Mouse (Mus musculus): ENCODE results near the gene Cpe. TPM values are rescaled to one million over a fixed set of nuclear protein-coding genes. Genes with fewer than 3 reads are reported as not detected.

The Cpe gene
- total and polyA plus RNA-seq, 2 experiments from 2014 or later = 149 to 247 TPM

- no peak overlapping the region for H3K4me3 ChIP-seq (ENCODE audit: low read depth, low read length)
- no peak overlapping the region for H3K4me2 ChIP-seq (ENCODE audit: low read depth, low read length)
- peaks cover 9% of the 10 kb centered on the region; the same call in 1 of the 2 replicates for H3K4me1 ChIP-seq (ENCODE audit: control insufficient read depth, insufficient read depth)
- H3K27ac ChIP-seq (ENCODE audit: low read depth) = no peak overlapping the region
- DNase-seq (ENCODE audit: low spot score) (no peak), ATAC-seq (ENCODE audit: insufficient read depth, low read depth) (no peak)
- no peaks in the 10 kb centered on the region for H3K27me3 ChIP-seq (ENCODE audit: control insufficient read depth, insufficient read depth, low read length)
- no peaks in the 10 kb centered on the region for H3K9me3 ChIP-seq (replicated peaks; ENCODE audit: control insufficient read depth, low read length)
- WGBS = 50% methylated on average over 3 of the region's 3 CpGs
- no peaks in the 10 kb centered on the region for H3K36me3 ChIP-seq (replicated peaks; ENCODE audit: control insufficient read depth, insufficient read depth, low read length)
- TF ChIP-seq EP300 (IDR thresholded peaks at IDR 0.05; ENCODE audit: low read depth) (no peak), CTCF (IDR thresholded peaks at IDR 0.05; ENCODE audit: low read depth) (no peak)
- H3K9ac ChIP-seq (replicated peaks; ENCODE audit: low read depth, low read length) = no peak overlapping the region
Observed at GRCm38 (mm10) chr8:64582887-64583286, 110.0 kb downstream of the Cpe start.

DNA sequence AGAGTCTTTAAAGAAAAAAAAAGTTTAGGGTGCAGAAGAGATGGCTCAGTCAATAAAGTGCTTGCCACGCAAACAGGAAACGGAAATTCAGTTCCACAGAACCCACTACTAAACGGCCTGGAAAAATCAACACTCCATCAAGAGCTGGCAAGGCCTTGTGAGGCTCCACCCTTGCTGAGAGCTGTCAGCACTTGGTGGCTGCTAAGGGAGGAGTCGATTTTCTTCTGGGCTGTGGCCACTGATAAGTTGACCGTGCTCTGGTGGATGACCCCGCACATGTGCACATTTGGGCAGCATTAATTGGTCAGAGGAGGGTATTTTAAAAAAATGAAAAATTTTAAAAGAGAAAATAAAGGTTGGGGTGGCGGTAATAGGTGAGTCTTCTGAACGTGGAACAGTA is 114.6 kb downstream of the Cpe start:
- H3K27ac ChIP-seq (ENCODE audit: low read depth) = no peak overlapping the region
- TF ChIP-seq CTCF (IDR thresholded peaks at IDR 0.05; ENCODE audit: low read depth) (no peak), EP300 (IDR thresholded peaks at IDR 0.05; ENCODE audit: low read depth) (no peak)
- H3K9ac ChIP-seq (replicated peaks; ENCODE audit: low read depth, low read length) = no peak overlapping the region
- H3K9me3 ChIP-seq (replicated peaks; ENCODE audit: control insufficient read depth, low read length) = no peaks in the 10 kb centered on the region
- WGBS = 34% methylated on average over 8 of the region's 8 CpGs
- no peak overlapping the region for H3K4me3 ChIP-seq (ENCODE audit: low read depth, low read length)
- no peak overlapping the region for H3K4me2 ChIP-seq (ENCODE audit: low read depth, low read length)
- peaks cover 10% of the 10 kb centered on the region; the same call in 1 of the 2 replicates for H3K4me1 ChIP-seq (ENCODE audit: control insufficient read depth, insufficient read depth)
- peak; percentile 27 for DNase-seq (ENCODE audit: low spot score)
- H3K36me3 ChIP-seq (replicated peaks; ENCODE audit: control insufficient read depth, insufficient read depth, low read length) = no peaks in the 10 kb centered on the region
- no peaks in the 10 kb centered on the region for H3K27me3 ChIP-seq (ENCODE audit: control insufficient read depth, insufficient read depth, low read length)
- peak; percentile 71; the same call in 1 of the 2 replicates for ATAC-seq (ENCODE audit: insufficient read depth, low read depth)

DNA sequence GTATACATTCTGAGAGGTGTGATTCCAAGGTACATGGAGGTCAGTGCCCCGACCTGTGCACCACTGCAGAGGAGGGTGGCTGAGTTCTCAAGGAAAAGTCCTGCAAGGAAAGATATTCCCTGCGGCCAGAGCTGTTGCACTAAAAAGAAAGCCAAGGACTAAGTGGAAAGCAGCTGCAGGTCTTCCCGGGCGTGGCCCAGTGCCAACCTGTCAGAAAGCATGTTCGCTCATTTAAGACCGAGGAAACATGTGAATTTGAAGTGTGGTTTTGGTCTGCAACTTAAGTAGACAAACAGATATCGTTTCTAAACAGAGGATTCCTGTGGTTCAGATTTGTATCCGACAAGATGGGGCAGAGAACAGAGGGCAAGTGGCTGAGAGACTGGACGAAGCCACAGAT is 117.9 kb downstream of the Cpe start:
- H3K4me3 ChIP-seq (ENCODE audit: low read depth, low read length) = no peak overlapping the region
- peaks cover 10% of the 10 kb centered on the region; the same call in 1 of the 2 replicates for H3K4me1 ChIP-seq (ENCODE audit: control insufficient read depth, insufficient read depth)
- no peak overlapping the region for H3K4me2 ChIP-seq (ENCODE audit: low read depth, low read length)
- TF ChIP-seq CTCF (IDR thresholded peaks at IDR 0.05; ENCODE audit: low read depth) = no peak
- TF ChIP-seq EP300 (IDR thresholded peaks at IDR 0.05; ENCODE audit: low read depth) = no peak
- WGBS = 72% methylated on average over 9 of the region's 9 CpGs
- no peaks in the 10 kb centered on the region for H3K36me3 ChIP-seq (replicated peaks; ENCODE audit: control insufficient read depth, insufficient read depth, low read length)
- H3K9ac ChIP-seq (replicated peaks; ENCODE audit: low read depth, low read length) = no peak overlapping the region
- DNase-seq (ENCODE audit: low spot score) (no peak), ATAC-seq (ENCODE audit: insufficient read depth, low read depth) (no peak)
- no peaks in the 10 kb centered on the region for H3K9me3 ChIP-seq (replicated peaks; ENCODE audit: control insufficient read depth, low read length)
- H3K27ac ChIP-seq (ENCODE audit: low read depth) = no peak overlapping the region
- H3K27me3 ChIP-seq (ENCODE audit: control insufficient read depth, insufficient read depth, low read length) = no peaks in the 10 kb centered on the region

DNA sequence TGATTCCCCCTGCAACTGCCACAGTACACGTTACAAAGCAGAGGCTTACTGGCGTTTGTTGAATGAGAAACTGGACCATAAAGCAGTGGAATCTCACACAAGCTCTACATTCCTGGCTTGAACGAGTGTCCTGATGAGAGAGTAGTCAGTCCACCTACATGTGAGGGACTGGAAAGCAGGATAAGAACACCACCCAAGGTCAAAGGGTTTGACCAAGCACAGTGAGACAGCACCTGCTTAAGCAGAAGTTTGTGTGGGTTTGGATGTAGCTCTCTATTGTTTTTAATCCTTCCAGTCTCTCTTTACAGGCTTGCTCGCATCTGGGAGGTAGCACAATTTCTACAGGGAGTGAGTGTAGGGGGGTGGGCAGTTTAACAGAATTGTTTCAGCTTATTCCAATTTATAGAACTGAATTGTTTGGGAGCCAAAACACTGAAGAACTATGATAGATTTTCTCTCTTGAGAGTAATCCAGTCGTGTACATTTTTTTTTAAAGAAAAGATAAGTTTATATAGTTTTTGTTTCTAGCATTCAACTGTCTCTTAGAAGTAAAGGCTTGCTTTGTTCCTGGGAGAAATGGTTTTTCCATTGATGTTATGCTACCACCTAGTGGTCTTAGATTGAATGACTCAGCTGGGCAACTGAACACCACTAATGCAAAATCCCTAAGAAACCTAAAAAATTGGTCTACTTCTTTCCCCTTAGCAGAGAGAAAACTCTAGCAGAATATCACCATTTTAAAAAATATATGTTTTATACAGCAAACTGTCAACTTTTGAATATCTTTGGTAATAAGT is 144.6 kb downstream of the Cpe start:
- DNase-seq (ENCODE audit: low spot score) (peak; percentile 70), ATAC-seq (ENCODE audit: insufficient read depth, low read depth) (no peak)
- Histone ChIP-seq H3K4me3 (ENCODE audit: low read depth, low read length) (no peak overlapping the region), H3K27ac (ENCODE audit: low read depth) (no peak overlapping the region), H3K4me1 (ENCODE audit: control insufficient read depth, insufficient read depth) (no peaks in the 10 kb centered on the region; the same call in 1 of the 2 replicates), H3K27me3 (ENCODE audit: control insufficient read depth, insufficient read depth, low read length) (no peaks in the 10 kb centered on the region), H3K4me2 (ENCODE audit: low read depth, low read length) (no peak overlapping the region), H3K9me3 (replicated peaks; ENCODE audit: control insufficient read depth, low read length) (no peaks in the 10 kb centered on the region), H3K36me3 (replicated peaks; ENCODE audit: control insufficient read depth, insufficient read depth, low read length) (no peaks in the 10 kb centered on the region), H3K9ac (replicated peaks; ENCODE audit: low read depth, low read length) (no peak overlapping the region)
- TF ChIP-seq EP300 (IDR thresholded peaks at IDR 0.05; ENCODE audit: low read depth) (no peak), CTCF (IDR thresholded peaks at IDR 0.05; ENCODE audit: low read depth) (peak; percentile 73)
- 25% methylated on average over 5 of the region's 5 CpGs for WGBS

DNA sequence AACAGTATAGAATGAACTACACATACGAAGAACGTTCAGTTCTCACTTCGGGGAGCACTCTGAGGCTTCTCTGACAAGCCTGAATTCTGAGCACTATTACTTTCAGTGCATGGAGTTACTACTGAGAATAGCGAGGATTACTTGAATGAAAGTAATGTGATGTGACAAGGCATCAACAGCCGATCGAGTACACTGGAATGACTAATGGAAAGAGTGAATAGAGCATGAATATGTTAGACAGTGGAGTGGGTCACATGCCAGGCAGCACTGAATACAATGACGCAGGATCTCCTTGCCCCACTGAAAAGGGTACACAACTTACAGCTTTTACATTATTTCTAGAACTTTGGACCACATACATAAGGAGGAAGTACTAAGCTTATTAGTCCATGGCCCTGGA is 149.4 kb downstream of the Cpe start:
- H3K9ac ChIP-seq (replicated peaks; ENCODE audit: low read depth, low read length) = no peak overlapping the region
- H3K9me3 ChIP-seq (replicated peaks; ENCODE audit: control insufficient read depth, low read length) = no peaks in the 10 kb centered on the region
- WGBS = 90% methylated on average over 7 of the region's 7 CpGs

More for the DNA sequence above, 149.4 kb downstream of the Cpe start:
- H3K36me3 ChIP-seq (replicated peaks; ENCODE audit: control insufficient read depth, insufficient read depth, low read length) = no peaks in the 10 kb centered on the region
- no peaks in the 10 kb centered on the region for H3K27me3 ChIP-seq (ENCODE audit: control insufficient read depth, insufficient read depth, low read length)
- H3K4me1 ChIP-seq (ENCODE audit: control insufficient read depth, insufficient read depth) = no peaks in the 10 kb centered on the region; the same call in 1 of the 2 replicates
- ATAC-seq (ENCODE audit: insufficient read depth, low read depth) = no peak
- H3K27ac ChIP-seq (ENCODE audit: low read depth) = no peak overlapping the region
- H3K4me3 ChIP-seq (ENCODE audit: low read depth, low read length) = no peak overlapping the region
- DNase-seq (ENCODE audit: low spot score) = no peak
- TF ChIP-seq CTCF (IDR thresholded peaks at IDR 0.05; ENCODE audit: low read depth) = no peak
- no peak for TF ChIP-seq EP300 (IDR thresholded peaks at IDR 0.05; ENCODE audit: low read depth)
- H3K4me2 ChIP-seq (ENCODE audit: low read depth, low read length) = no peak overlapping the region

Other genes with a start within 250 kb of the Cpe start
- 19.8 and 41.2 TPM in 2 replicates for gene Msmo1, start 40.7 kb upstream of the Cpe start, total RNA-seq (2014; rRNA removed; ENCODE audit: low replicate concordance)
- 30.6 and 33.3 TPM in 2 replicates for gene Msmo1, start 40.7 kb upstream of the Cpe start, polyA plus RNA-seq (2015; fragmentation: Nextera tagmentation; extraction: Ambion mirVana)
- gene Klhl2, start 157.0 kb upstream of the Cpe start, total RNA-seq (2014; rRNA removed; ENCODE audit: low replicate concordance) = 10.0 and 10.5 TPM in 2 replicates
- 5.8 and 6.0 TPM in 2 replicates for gene Klhl2, start 157.0 kb upstream of the Cpe start, polyA plus RNA-seq (2015; fragmentation: Nextera tagmentation; extraction: Ambion mirVana)

All from heart, postnatal 0 days (tissue).